ENCODE assay signal across 14 mouse cellular contexts in the genomic region with DNA sequence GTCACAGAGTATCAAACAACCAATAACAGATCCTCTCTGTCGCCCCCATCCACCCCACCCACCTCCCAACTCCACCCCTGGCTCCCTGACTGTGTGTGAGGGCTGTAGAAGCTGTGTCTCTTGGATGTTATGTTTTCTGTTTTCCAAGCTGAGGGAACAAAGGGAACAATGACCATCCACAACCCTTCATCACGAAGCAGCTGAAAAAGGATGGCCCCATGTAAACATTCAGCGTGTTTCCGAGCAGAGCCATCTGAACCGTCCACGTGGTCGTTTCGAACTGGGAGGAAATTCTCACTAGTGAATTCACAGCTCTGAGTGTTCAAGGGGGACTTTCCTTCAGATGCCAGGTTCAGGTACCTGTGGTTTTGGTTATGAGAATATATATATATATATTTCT.
DNase-seq lines count a peak whose midpoint lies in the region; ATAC-seq and TF ChIP-seq lines count a peak whose summit lies in the region.
"Had no signal": no experiment of that assay in that cellular context is flagged by ENCODE, and none has a peak within 500 bp of the region (broad histone marks: within the 10 kb centered on the region; RNA-seq: fewer than 3 reads in every experiment).

No protein-coding gene starts in this region.

- H3K9me3 ChIP-seq in heart, embryonic 11.5 days (replicated peaks; ENCODE audit: control insufficient read depth, low read length): no peaks in the 10 kb centered on the region
- H3K9me3 ChIP-seq in heart, embryonic 12.5 days (replicated peaks): no peaks in the 10 kb centered on the region
- H3K9me3 ChIP-seq in lung, postnatal 0 days (ENCODE audit: low read length): no peaks in the 10 kb centered on the region
- H3K9me3 ChIP-seq: heart, embryonic 15.5 days had no signal

- no peak overlapping the region for H3K9ac ChIP-seq in heart, embryonic 11.5 days (ENCODE audit: low read depth, low read length)
- no peak overlapping the region for H3K9ac ChIP-seq in heart, embryonic 12.5 days
- no peak overlapping the region for H3K9ac ChIP-seq in lung, postnatal 0 days (replicated peaks; ENCODE audit: low read depth)
- H3K9ac ChIP-seq: heart, embryonic 15.5 days; liver, embryonic 14.5 days had no signal

- peak overlapping the region; percentile 50; the same call in 1 of the 2 replicates for H3K27ac ChIP-seq in heart, embryonic 11.5 days (ENCODE audit: low read depth, low read length)
- H3K27ac ChIP-seq in heart, embryonic 12.5 days (ENCODE audit: poor library complexity, severe bottlenecking): no peak overlapping the region
- 0 out of 2 replicates have a peak overlapping the region, but pooled peaks have one; percentile 32 for H3K27ac ChIP-seq in lung, postnatal 0 days (ENCODE audit: low read length)
- H3K27ac ChIP-seq: gastrocnemius, adult 2 months; heart, embryonic 15.5 days; liver, embryonic 14.5 days had no signal

- 62% methylated on average over 8 of the region's 8 CpGs for WGBS in heart, embryonic 11.5 days (ENCODE audit: insufficient replicate concordance)
- WGBS in heart, embryonic 12.5 days: 70% methylated on average over 8 of the region's 8 CpGs
- 30% methylated on average over 8 of the region's 8 CpGs for WGBS in lung, postnatal 0 days

- ATAC-seq in heart, embryonic 11.5 days (replicated peaks; ENCODE audit: insufficient number of reproducible peaks, low FRiP score, low TSS enrichment): no peak
- ATAC-seq in heart, embryonic 12.5 days (ENCODE audit: insufficient number of reproducible peaks, low FRiP score): no peak
- peak; percentile 76 for ATAC-seq in lung, postnatal 0 days

- H3K4me3 ChIP-seq in heart, embryonic 11.5 days (ENCODE audit: low read depth, low read length): no peak overlapping the region
- no peak overlapping the region for H3K4me3 ChIP-seq in heart, embryonic 12.5 days
- H3K4me3 ChIP-seq in lung, postnatal 0 days (ENCODE audit: low read depth, low read length): no peak overlapping the region
- H3K4me3 ChIP-seq: erythroblast, embryonic 14.5 days; gastrocnemius, adult 2 months; heart, embryonic 15.5 days had no signal

- TF ChIP-seq CTCF in lung, postnatal 0 days (IDR thresholded peaks at IDR 0.05): no peak

- H3K4me1 ChIP-seq in heart, embryonic 11.5 days (ENCODE audit: control insufficient read depth, insufficient read depth, low read length): peaks cover 19% of the 10 kb centered on the region
- peaks cover 23% of the 10 kb centered on the region for H3K4me1 ChIP-seq in heart, embryonic 12.5 days (replicated peaks)
- H3K4me1 ChIP-seq in lung, postnatal 0 days (ENCODE audit: insufficient read depth, low read depth, low read length): peaks cover 9% of the 10 kb centered on the region; the same call in 1 of the 2 replicates

- H3K36me3 ChIP-seq in heart, embryonic 11.5 days (ENCODE audit: control insufficient read depth, insufficient read depth, low read length): no peaks in the 10 kb centered on the region
- H3K36me3 ChIP-seq in heart, embryonic 12.5 days: no peaks in the 10 kb centered on the region
- H3K36me3 ChIP-seq in lung, postnatal 0 days (ENCODE audit: insufficient read depth, low read length): no peaks in the 10 kb centered on the region
- H3K36me3 ChIP-seq: heart, embryonic 15.5 days had no signal

- no peak overlapping the region for H3K4me2 ChIP-seq in heart, embryonic 11.5 days
- H3K4me2 ChIP-seq in heart, embryonic 12.5 days: no peak overlapping the region
- H3K4me2 ChIP-seq in lung, postnatal 0 days (replicated peaks; ENCODE audit: low read depth, low read length): no peak overlapping the region
- H3K4me2 ChIP-seq: heart, embryonic 15.5 days had no signal

- no peaks in the 10 kb centered on the region for H3K27me3 ChIP-seq in heart, embryonic 11.5 days (ENCODE audit: control insufficient read depth, insufficient read depth, low read length)
- H3K27me3 ChIP-seq in heart, embryonic 12.5 days (replicated peaks): no peaks in the 10 kb centered on the region
- no peaks in the 10 kb centered on the region for H3K27me3 ChIP-seq in lung, postnatal 0 days (replicated peaks; ENCODE audit: insufficient read depth, low read length)
- H3K27me3 ChIP-seq: heart, embryonic 15.5 days had no signal

- no peak for TF ChIP-seq EP300 in lung, postnatal 0 days (IDR thresholded peaks at IDR 0.05)

- DNase-seq in spleen, postnatal 36 days (ENCODE audit: low spot score in 2 of 2): peak; percentile 42 to 58
- no peak for DNase-seq in spleen, postnatal 14 days (ENCODE audit: low spot score in 2 of 2)
- DNase-seq in lung, postnatal 0 days (ENCODE audit: low spot score): peak; percentile 64
- no peak for DNase-seq in ovary, postnatal 10 days (ENCODE audit: low spot score)
- DNase-seq in frontal cortex, postnatal 25 days (ENCODE audit: low spot score in 2 of 2): no peak
- no peak for DNase-seq in right cerebral cortex, postnatal 25 days
- DNase-seq: adrenal gland, postnatal 25 days; cerebellum, postnatal 10 days; gastrocnemius, adult 2 months had no signal

Comparison
In these comparisons a context has a peak if more than half of its experiments do, and no peak if none do; other contexts are left out.
1. DNase-seq: peak in spleen, postnatal 36 days (2 of 2) and lung, postnatal 0 days (single experiment); none in spleen, postnatal 14 days (0 of 2), ovary, postnatal 10 days (single experiment), frontal cortex, postnatal 25 days (0 of 2) and right cerebral cortex, postnatal 25 days (single experiment).